Mouse (Mus musculus) spleen, adult 2 months (tissue): ENCODE measurements around the gene Wdr72.

Experiments
- CTCF ChIP-seq: fragments of 200-500 bp; IDR thresholded peaks from 2 replicates; pipeline ENCODE4 v1.5.1; 2011; ENCODE audit warnings: mild to moderate bottlenecking, inconsistent platforms; ENCODE audit not compliant: insufficient read depth, insufficient read length, insufficient replicate concordance; ENCODE audit errors: extremely low read depth
- POLR2A ChIP-seq: fragments of 200-500 bp; IDR thresholded peaks from 2 replicates; pipeline ENCODE4 v1.6.1; 2011; ENCODE audit warnings: low read depth, low read length, inconsistent platforms

DNA sequence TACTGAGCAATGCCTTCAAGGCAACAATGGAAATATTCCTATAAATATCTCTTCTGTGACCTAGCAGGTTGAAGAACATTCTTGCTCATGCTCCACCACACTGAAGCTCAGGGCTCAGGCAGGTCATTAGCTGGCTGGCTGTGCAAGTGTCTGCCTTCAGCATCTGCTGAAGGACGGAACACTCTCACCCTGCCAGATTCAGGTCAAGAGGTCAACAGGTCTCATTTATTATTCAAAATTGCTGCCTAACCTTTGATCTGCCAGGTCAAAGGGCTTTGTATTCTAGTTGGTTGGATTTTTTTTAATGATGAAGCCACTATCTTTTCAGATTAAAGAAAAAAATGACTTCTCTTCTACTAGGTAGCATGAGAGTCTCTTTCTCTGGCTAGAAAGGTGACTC, 139.3 kb downstream of the Wdr72 start:
- TF ChIP-seq CTCF (no peak), POLR2A (no peak)
